Mouse (Mus musculus) liver, adult 2 months (tissue): ENCODE results near the gene A630095N17Rik.

Experiments used
- CTCF ChIP-seq: fragments of 200-500 bp; IDR thresholded peaks from 2 replicates; pipeline ENCODE4 v1.5.1; 2011; ENCODE audit warnings: low read depth, low read length, control low read depth
- POLR2A ChIP-seq: fragments of 200-500 bp; IDR thresholded peaks from 2 replicates; pipeline ENCODE4 v1.6.1; 2011; ENCODE audit warnings: low read length, control low read depth; ENCODE audit not compliant: insufficient read depth; ENCODE audit errors: extremely low read depth

DNA sequence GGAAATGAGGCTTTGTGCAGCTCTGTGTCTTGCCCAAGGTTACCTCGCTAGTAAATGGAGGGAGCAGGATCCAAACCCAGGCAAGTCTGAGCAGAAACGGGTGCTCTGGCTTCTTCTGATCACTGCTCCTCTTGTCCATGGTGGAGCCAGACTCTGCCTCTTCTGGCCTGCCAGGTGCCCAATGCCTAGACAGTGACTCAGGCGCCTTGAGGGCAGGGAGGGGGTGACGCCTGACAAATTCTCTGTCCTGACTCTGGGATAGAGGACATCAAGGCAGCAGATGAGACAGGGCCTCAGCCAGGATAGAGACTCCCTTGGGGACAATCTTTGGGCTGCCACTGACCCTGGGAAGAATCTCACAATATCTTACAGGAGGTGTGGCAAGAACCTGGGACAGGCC is 678 bp downstream of the A630095N17Rik start:
- TF ChIP-seq CTCF (no peak), POLR2A (no peak)
